Mouse (Mus musculus) macrophage (primary cell): ENCODE measurements around the gene Ptprm. TPM values are rescaled to one million over a fixed set of nuclear protein-coding genes. Genes with fewer than 3 reads are reported as not detected.

Experiments used
- H3K27ac ChIP-seq: fragments of 350-480 bp; formaldehyde crosslinking; 2 replicates; pipeline ENCODE4 v1.9.0; 2021
- H3K36me3 ChIP-seq: fragments of 350-480 bp; formaldehyde crosslinking; 2 replicates; pipeline ENCODE4 v1.9.0; 2021; ENCODE audit errors: inconsistent target
- H3K4me3 ChIP-seq: fragments of 350-480 bp; formaldehyde crosslinking; 2 replicates; pipeline ENCODE4 v1.9.0; 2021; ENCODE audit errors: inconsistent target
- H3K79me2 ChIP-seq: fragments of 350-480 bp; formaldehyde crosslinking; 2 replicates; pipeline ENCODE4 v1.9.0; 2021; ENCODE audit errors: inconsistent target
- WGBS: methylation state at CpG from one replicate; pipeline ENCODE4 v1.1.7; 2026; ENCODE audit warnings: inconsistent platforms; ENCODE audit not compliant: missing documents; 5-methylcytosine and 5-hydroxymethylcytosine counted together
- polyA plus RNA-seq: library from polyadenylated mRNA; stranded (reverse); fragments of 250-400 nt; gene quantifications from 3 replicates; pipeline ENCODE4 v1.2.4, GENCODE M21; 2018; ENCODE audit warnings: inconsistent platforms

Ptprm gene
- polyA plus RNA-seq, 1 experiment from 2014 or later = 2.2 TPM

DNA sequence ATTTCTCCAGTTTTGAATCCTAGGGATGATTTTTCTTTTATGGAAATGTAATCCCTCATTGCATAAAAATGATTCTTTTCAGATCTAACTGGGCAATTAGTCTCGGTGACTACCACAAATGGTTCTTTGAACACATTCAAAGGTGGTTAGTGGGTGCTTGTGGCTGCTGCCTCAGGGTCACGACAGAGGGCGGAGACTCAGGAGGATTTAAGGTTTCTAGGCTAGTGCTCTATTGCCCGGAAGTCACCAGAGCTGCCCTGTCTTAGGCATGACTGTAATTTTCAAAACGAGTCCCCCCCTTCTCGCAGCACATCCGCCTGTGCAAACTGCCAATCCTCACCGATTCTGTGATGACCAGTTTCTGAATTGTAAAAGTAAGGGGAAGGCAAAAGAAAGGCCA is 683.0 kb downstream of the Ptprm start:
- WGBS = 88% methylated on average over 8 of the region's 8 CpGs
- Histone ChIP-seq H3K79me2 (no peaks in the 10 kb centered on the region), H3K4me3 (no peak overlapping the region), H3K27ac (no peak overlapping the region), H3K36me3 (no peaks in the 10 kb centered on the region)

DNA sequence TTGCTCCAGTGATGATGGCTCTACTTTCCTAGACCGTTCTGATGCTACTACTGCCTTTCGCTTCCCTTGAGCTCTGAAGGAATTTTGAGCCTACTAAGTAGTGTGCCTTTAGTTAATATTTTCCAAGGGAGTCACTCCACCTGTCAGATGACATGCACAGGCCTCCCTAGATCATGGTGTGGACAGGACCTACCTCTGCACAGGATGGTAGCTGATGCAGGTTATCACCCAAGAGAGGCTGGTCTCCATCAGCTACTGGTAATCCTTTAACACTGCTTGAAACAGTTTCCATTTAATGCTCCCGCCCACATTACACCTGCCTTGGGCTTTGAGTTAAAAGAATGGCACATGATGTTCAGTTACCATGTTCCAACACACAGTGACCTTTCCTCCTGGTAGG is 688.5 kb downstream of the Ptprm start:
- Histone ChIP-seq H3K27ac (no peak overlapping the region), H3K79me2 (no peaks in the 10 kb centered on the region), H3K4me3 (no peak overlapping the region), H3K36me3 (no peaks in the 10 kb centered on the region)
- WGBS = 100% methylated on average over 3 of the region's 3 CpGs

DNA sequence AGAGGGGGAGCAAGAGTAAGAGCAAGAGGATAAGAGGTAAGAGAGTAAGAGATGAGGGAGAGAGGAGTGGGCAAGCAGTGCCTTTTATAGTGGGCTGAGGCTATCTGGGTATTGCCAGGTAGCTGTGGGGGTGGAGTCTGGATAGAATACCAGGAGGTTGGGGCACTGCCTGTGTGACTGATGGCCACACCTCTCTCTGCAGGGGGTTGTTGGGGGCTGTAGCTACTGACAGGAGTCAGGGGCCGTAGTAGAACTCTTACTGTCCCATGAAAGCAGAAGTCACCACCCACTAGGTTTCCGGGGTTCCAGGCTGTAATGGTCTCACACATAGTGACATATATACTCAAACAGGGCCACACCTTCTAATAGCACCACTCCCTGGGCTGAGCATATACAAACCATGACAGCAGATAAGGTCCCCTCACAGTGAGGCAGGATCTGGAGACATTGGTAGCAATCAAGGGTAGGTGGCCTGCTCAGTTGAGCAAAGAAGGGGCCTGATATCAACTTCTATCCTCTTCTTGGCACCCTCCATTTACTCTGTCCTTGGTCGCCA is 689.0 kb downstream of the Ptprm start:
- H3K27ac ChIP-seq = no peak overlapping the region
- H3K36me3 ChIP-seq = no peaks in the 10 kb centered on the region
- H3K79me2 ChIP-seq = no peaks in the 10 kb centered on the region
- WGBS = 79% methylated on average over 3 of the region's 3 CpGs
- H3K4me3 ChIP-seq = no peak overlapping the region

DNA sequence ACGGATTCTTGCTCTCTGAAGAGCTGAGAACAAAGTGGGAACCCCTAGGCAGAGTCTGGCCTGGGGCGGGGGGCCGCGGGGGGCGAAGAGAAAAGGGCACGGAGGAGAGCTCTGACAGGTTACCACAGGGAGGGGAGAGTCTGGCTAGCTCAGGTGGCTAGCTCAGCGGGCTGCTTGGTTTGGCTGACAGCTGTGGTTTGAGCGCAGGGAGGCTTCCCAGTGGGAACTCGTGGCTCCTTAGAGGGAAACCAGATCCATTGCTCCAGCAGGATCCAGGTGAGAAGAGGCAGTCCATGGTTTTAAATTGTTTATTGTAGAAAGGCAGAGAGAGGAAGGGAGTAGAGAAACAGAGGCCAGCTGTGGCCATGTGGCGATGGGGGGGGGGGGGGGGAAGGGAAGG is 689.5 kb downstream of the Ptprm start:
- H3K36me3 ChIP-seq = no peaks in the 10 kb centered on the region
- H3K4me3 ChIP-seq = no peak overlapping the region
- no peak overlapping the region for H3K27ac ChIP-seq
- no peaks in the 10 kb centered on the region for H3K79me2 ChIP-seq
- 87% methylated on average over 10 of the region's 10 CpGs for WGBS

DNA sequence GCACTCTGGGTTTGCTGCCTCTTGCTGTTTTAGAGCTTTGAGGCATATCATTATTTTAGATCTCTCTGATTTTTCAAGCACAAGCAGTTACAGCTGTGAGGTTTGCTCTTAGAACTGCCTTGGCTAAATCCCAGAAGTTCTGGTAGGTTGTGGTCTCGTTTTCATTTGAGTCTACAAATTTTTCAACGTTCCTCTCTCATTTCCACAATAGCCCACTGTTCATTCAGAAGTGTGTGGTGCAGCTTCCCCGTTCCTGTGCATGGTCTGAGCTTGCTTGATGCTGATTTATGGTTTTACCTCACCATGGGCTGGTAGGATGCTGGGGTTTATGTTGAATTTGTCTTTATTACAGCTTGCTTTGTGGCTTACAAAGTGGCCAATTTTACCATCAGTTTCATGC is 695.0 kb downstream of the Ptprm start:
- 13% methylated on average over 3 of the region's 3 CpGs for WGBS
- no peak overlapping the region for H3K4me3 ChIP-seq
- no peaks in the 10 kb centered on the region for H3K36me3 ChIP-seq
- no peak overlapping the region for H3K27ac ChIP-seq
- no peaks in the 10 kb centered on the region for H3K79me2 ChIP-seq

DNA sequence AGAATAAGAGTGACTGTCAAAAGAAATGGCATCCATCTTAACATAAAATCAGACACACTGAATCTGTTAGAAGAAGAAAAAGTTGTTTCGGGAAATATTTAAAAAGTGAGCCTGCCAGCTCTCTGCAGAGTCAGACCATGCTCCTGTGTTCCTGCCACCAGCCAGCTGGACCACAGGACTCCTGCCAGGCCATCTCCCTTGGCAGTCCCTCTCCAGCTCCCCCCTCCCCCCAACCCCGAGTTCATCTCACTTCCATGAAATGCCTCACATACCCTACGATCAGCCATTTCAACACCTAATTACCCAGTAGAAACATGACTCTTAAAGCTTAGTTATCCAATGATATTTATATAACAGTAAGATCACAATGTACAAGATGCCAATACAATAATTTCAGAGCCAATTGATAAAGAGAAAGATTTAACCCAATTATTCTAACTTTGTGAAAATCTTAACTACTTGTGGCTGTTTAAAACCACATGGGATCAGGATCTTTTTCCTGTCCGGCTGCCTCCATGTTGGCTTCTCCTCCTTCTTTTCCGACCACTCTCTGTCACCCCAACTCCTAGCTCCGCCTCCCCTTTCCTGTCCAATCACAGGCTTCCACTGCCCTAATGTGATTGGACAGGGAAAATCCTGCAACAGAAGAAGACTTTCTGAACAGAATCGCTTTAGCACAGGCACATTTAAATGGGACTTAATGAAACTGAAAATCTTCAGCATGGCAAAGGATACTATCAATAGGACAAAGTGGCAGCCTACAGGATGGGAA is 716.1 kb downstream of the Ptprm start:
- H3K27ac ChIP-seq = no peak overlapping the region
- 89% methylated on average over 7 of the region's 7 CpGs for whole genome bisulfite sequencing
- H3K4me3 ChIP-seq = no peak overlapping the region
- H3K36me3 ChIP-seq = no peaks in the 10 kb centered on the region
- no peaks in the 10 kb centered on the region for H3K79me2 ChIP-seq

DNA sequence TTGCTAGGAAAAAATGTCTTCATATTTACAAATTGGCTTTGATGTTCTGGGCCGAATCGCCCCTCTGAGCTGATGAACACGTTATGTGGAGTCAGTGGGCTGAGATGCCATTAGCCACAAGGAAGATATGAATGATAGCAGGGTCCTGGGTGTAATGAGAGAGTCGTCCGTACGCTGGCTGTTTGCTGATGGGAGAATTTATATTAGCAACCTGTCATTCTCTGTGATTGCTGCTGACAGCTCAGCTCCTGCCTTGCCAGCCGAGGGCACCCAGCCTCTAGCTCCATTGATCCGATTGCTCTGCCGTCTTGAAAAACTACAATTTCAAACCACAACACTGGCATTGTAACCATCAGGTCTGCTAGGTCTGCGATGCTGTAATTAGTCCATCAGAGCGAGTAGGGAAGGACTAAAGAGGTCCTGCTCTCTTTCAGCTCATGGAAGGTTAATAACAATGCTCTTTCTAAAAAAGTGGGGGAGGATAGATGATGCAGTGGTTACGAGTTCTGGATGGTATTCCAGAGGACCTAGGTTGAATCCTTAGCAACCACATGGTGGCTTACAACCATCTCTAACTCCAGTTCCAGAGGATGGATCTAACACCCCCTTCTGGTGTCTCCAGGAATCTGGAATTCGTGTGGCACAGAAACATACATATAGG is 734.1 kb downstream of the Ptprm start:
- no peak overlapping the region for H3K4me3 ChIP-seq
- no peaks in the 10 kb centered on the region for H3K36me3 ChIP-seq
- 91% methylated on average over 13 of the region's 13 CpGs for WGBS
- no peaks in the 10 kb centered on the region for H3K79me2 ChIP-seq
- no peak overlapping the region for H3K27ac ChIP-seq

DNA sequence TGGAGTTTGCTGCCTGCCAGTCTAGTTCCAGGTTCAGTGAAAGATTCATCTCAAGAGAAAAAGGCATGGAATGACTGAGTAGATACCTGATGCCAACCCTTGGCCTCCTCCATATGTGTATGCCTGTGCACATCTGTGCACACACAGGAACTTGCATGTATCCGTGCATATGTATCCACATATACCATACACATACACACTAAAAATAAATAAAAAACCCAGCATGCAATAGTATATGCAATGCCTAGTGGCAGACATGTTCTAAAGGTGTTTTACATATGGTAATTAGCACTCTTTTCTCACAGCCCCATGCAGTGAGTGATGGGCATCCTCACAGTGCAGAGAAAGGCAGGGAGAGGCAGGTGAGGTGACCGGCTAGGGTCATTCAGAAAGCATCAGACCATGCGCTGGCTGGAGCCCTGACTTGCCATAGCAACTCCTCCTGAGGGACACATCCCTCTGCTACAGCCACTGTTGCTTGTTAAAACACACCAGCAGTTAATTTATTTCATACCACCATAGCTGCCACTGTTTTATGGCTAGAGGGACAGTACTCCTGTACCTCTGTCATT is 734.9 kb downstream of the Ptprm start:
- Histone ChIP-seq H3K79me2 (no peaks in the 10 kb centered on the region), H3K36me3 (no peaks in the 10 kb centered on the region), H3K27ac (no peak overlapping the region), H3K4me3 (no peak overlapping the region)
- WGBS = 93% methylated on average over 3 of the region's 3 CpGs
